Mouse (Mus musculus) ES-Bruce4 (cell line): ENCODE measurements at regions not wholly inside any gene's neighbourhood (a gene's known extent, or its start where the extent isn't known, plus 50 kb on each side); places are given as distances from the start of the nearest gene placed in this dataset.

Source experiments
- CTCF ChIP-seq: IDR thresholded peaks from one replicate; pipeline ENCODE4 v1.8.1; 2011; ENCODE audit warnings: low read depth, low read length
- EP300 ChIP-seq: IDR thresholded peaks from 2 replicates; pipeline ENCODE4 v1.6.1; 2011; ENCODE audit warnings: low read depth, low read length; ENCODE audit not compliant: insufficient read depth
- POLR2A ChIP-seq: IDR thresholded peaks from one replicate; pipeline ENCODE4 v1.8.1; 2011; ENCODE audit warnings: low read length; ENCODE audit not compliant: insufficient read depth

DNA sequence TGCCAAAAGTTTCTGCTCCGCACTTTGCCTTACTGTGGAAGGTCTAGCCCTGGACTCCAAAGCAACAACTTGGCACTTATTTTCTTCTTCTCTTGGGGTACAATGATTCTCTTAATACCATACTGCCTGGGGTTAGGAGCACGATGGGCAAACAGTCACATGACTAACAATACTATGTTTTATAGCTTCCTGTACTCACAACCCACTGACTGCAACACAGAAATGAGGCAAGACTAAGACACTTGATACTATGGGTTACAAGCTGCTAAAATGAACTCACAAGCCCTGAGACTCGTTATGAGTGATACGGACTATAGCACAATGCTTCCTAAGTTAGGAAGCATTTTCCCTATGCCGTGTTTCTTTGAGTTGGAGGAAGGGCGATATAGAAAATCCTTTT lies 222.3 kb upstream of the Zpld1 start:
- TF ChIP-seq CTCF (no peak), POLR2A (no peak), EP300 (no peak)
